Comparison of ENCODE assay signal across 8 mouse cellular contexts in the genomic region with DNA sequence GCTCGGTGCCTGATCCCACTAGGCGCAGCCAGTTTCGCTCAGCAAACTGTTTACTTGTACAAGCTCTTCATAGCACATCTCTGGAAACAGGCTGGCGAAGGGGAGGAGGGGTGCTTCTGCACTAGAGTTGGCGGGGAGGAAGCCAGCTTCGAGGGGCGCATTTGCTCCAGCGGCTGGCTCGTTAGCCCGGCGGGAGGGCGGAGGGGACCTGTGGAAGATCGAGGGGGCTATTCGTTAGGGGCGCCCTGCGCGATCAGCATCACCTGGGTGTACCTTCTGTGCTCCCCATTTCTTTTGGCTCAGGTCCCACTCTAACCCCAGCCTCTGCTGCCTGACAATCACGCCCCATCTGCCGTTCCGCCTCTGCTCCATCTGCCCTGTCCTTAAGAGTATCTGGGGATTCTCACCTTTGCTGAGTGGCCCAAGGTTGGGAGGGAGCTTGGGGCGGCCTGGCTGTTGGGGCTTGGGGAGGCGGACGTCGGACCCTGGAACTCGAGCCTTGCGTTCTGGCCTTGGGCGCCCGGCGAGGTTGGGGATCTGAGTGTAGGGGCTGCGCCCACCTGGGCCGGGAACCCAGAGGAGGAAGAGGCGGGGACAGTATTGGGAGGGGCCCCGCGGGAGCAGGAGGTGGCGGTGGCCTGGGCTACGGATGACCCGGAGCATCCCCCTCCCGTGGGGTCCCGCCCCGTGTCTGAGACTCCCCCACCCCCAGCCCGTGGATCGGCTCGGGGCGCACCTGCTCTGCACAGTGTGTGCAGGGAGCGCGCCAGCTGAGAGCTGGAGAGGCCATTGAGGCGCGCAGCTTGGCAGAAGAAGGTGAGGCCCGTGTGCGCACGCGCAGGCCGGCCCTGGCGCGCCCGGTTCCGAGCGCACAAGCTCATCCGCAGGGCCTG. TPM values are rescaled to one million over a fixed set of nuclear protein-coding genes. Genes with fewer than 3 reads are reported as not detected.
A peak's percentile ranks its signal among the peaks of the same experiment; 100 is the strongest.
DNase-seq lines count a peak whose midpoint lies in the region; ATAC-seq and TF ChIP-seq lines count a peak whose summit lies in the region.
"Had no signal": no experiment of that assay in that cellular context is flagged by ENCODE, and none has a peak within 500 bp of the region (broad histone marks: within the 10 kb centered on the region; RNA-seq: fewer than 3 reads in every experiment).

No protein-coding gene starts in this region.

- peaks cover 43% of the 10 kb centered on the region for H3K27me3 ChIP-seq in forebrain, embryonic 15.5 days
- H3K27me3 ChIP-seq in hindbrain, embryonic 15.5 days = peaks cover 57% of the 10 kb centered on the region
- H3K27me3 ChIP-seq in midbrain, postnatal 0 days (ENCODE audit: insufficient read depth, low read length) = peaks cover 18% of the 10 kb centered on the region

- no peaks in the 10 kb centered on the region for H3K9me3 ChIP-seq in forebrain, embryonic 15.5 days
- H3K9me3 ChIP-seq in hindbrain, embryonic 15.5 days = no peaks in the 10 kb centered on the region
- no peaks in the 10 kb centered on the region for H3K9me3 ChIP-seq in midbrain, postnatal 0 days (ENCODE audit: low read length)
- H3K9me3 ChIP-seq: megakaryocyte, embryonic 14.5 days had no signal

- intact Hi-C loops in left cerebral cortex, postnatal 4 days (cut with DNase I) = no loop called here

- H3K27ac ChIP-seq in forebrain, embryonic 15.5 days (replicated peaks) = peak overlapping the region; percentile 53
- H3K27ac ChIP-seq in hindbrain, embryonic 15.5 days (replicated peaks) = peak overlapping the region; percentile 49; the same call in 1 of the 2 replicates
- H3K27ac ChIP-seq in midbrain, postnatal 0 days (ENCODE audit: low read depth, low read length) = peak overlapping the region; percentile 55

- ATAC-seq in forebrain, embryonic 15.5 days (replicated peaks) = peak; percentile 80
- ATAC-seq in hindbrain, embryonic 15.5 days (ENCODE audit: low FRiP score, low read depth) = peak; percentile 79
- ATAC-seq in midbrain, postnatal 0 days (ENCODE audit: low FRiP score) = peak; percentile 59; the same call in 1 of the 2 replicates
- no peak for ATAC-seq in CD4-positive, CD25-positive, alpha-beta regulatory T cell, adult 4 months

- peak; percentile 86 for DNase-seq in ZHBTc4 (ENCODE audit: low read depth, low spot score)
- peak; percentile 88 for DNase-seq in cerebellum, adult 11 months
- peak; percentile 69 for DNase-seq in left cerebral cortex, postnatal 4 days
- DNase-seq in midbrain, postnatal 0 days (ENCODE audit: low spot score) = peak; percentile 74

- WGBS in forebrain, embryonic 15.5 days = 2% methylated on average over 59 of the region's 59 CpGs
- WGBS in hindbrain, embryonic 15.5 days = under 1% methylated on average over 59 of the region's 59 CpGs
- 1% methylated on average over 53 of the region's 59 CpGs for WGBS in midbrain, postnatal 0 days

- peak overlapping the region; percentile 56 for H3K9ac ChIP-seq in forebrain, embryonic 15.5 days (replicated peaks)
- H3K9ac ChIP-seq in hindbrain, embryonic 15.5 days = peak overlapping the region; percentile 73
- H3K9ac ChIP-seq in midbrain, postnatal 0 days (replicated peaks; ENCODE audit: low read length, poor library complexity, severe bottlenecking) = peak overlapping the region; percentile 69

- H3K4me2 ChIP-seq in forebrain, embryonic 15.5 days (replicated peaks) = peak overlapping the region; percentile 93
- H3K4me2 ChIP-seq in hindbrain, embryonic 15.5 days = peak overlapping the region; percentile 99
- H3K4me2 ChIP-seq in midbrain, postnatal 0 days (ENCODE audit: low read depth, low read length, poor library complexity, severe bottlenecking) = peak overlapping the region; percentile 97

- H3K4me1 ChIP-seq in forebrain, embryonic 15.5 days = peaks cover 32% of the 10 kb centered on the region
- H3K4me1 ChIP-seq in hindbrain, embryonic 15.5 days (replicated peaks) = peaks cover 29% of the 10 kb centered on the region
- peaks cover 9% of the 10 kb centered on the region; the same call in 1 of the 2 replicates for H3K4me1 ChIP-seq in midbrain, postnatal 0 days (ENCODE audit: insufficient read depth, low read length)

- H3K4me3 ChIP-seq in forebrain, embryonic 15.5 days = peak overlapping the region; percentile 49
- H3K4me3 ChIP-seq in hindbrain, embryonic 15.5 days = peak overlapping the region; percentile 54
- H3K4me3 ChIP-seq in midbrain, postnatal 0 days (ENCODE audit: low read depth, low read length) = peak overlapping the region; percentile 50
- H3K4me3 ChIP-seq: megakaryocyte, embryonic 14.5 days had no signal

- no peaks in the 10 kb centered on the region for H3K36me3 ChIP-seq in forebrain, embryonic 15.5 days
- 0 out of 2 replicates have a peak, but pooled peaks cover 2% of the 10 kb centered on the region for H3K36me3 ChIP-seq in hindbrain, embryonic 15.5 days
- peaks cover 30% of the 10 kb centered on the region for H3K36me3 ChIP-seq in midbrain, postnatal 0 days (ENCODE audit: insufficient read depth, low read length)

- TF ChIP-seq CTCF in midbrain, postnatal 0 days (IDR thresholded peaks at IDR 0.05) = no peak

RNA-seq across cellular contexts. Expression of a gene that starts 9.2 kb away (rescaled TPM):
- 0.75 and 0.98 TPM in 2 replicates for polyA plus RNA-seq in forebrain, embryonic 15.5 days (2015; fragmentation: Nextera tagmentation; extraction: Ambion mirVana)
- 2.3 and 2.6 TPM in 2 replicates for polyA plus RNA-seq in hindbrain, embryonic 15.5 days (2015; fragmentation: Nextera tagmentation; extraction: Ambion mirVana)
- total RNA-seq in left cerebral cortex, postnatal 4 days (2021) = 1 to 10 TPM; 1.5 to 2.0 TPM
- total RNA-seq in midbrain, postnatal 0 days (2014; rRNA removed) = 0.61 TPM in 1 of 2 replicates, not detected in the other
- 4.3 and 4.9 TPM in 2 replicates for polyA plus RNA-seq in midbrain, postnatal 0 days (2015; fragmentation: Nextera tagmentation; extraction: Ambion mirVana)
- polyA plus RNA-seq in CD4-positive, CD25-positive, alpha-beta regulatory T cell, adult 4 months (2017; shearing (Covaris generic)) = not detected

RNA-seq across cellular contexts. Expression of a gene that starts 19.1 kb away (rescaled TPM):
- 0.15 and 0.38 TPM in 2 replicates for polyA plus RNA-seq in forebrain, embryonic 15.5 days (2015; fragmentation: Nextera tagmentation; extraction: Ambion mirVana)
- polyA plus RNA-seq in hindbrain, embryonic 15.5 days (2015; fragmentation: Nextera tagmentation; extraction: Ambion mirVana) = 0.99 and 1.4 TPM in 2 replicates
- total RNA-seq in left cerebral cortex, postnatal 4 days (2021) = 1 to 10 TPM; 1.4 to 2.0 TPM
- 1.4 and 1.9 TPM in 2 replicates for total RNA-seq in midbrain, postnatal 0 days (2014; rRNA removed)
- 1.2 and 1.5 TPM in 2 replicates for polyA plus RNA-seq in midbrain, postnatal 0 days (2015; fragmentation: Nextera tagmentation; extraction: Ambion mirVana)
- not detected for polyA plus RNA-seq in CD4-positive, CD25-positive, alpha-beta regulatory T cell, adult 4 months (2017; shearing (Covaris generic))

RNA-seq across cellular contexts. Expression of a gene that starts 28.2 kb away (rescaled TPM):
- 1.7 and 3.1 TPM in 2 replicates for polyA plus RNA-seq in forebrain, embryonic 15.5 days (2015; fragmentation: Nextera tagmentation; extraction: Ambion mirVana)
- 7.0 and 7.8 TPM in 2 replicates for polyA plus RNA-seq in hindbrain, embryonic 15.5 days (2015; fragmentation: Nextera tagmentation; extraction: Ambion mirVana)
- total RNA-seq in left cerebral cortex, postnatal 4 days (2021) = 10 to 100 TPM; 34.8 to 39.1 TPM
- total RNA-seq in midbrain, postnatal 0 days (2014; rRNA removed) = 12.0 and 14.3 TPM in 2 replicates
- 7.3 and 9.5 TPM in 2 replicates for polyA plus RNA-seq in midbrain, postnatal 0 days (2015; fragmentation: Nextera tagmentation; extraction: Ambion mirVana)
- 10 to 100 TPM; 54.2 to 69.6 TPM for polyA plus RNA-seq in CD4-positive, CD25-positive, alpha-beta regulatory T cell, adult 4 months (2017; shearing (Covaris generic))
